Mouse (Mus musculus) spleen, adult 2 months (tissue): Measurements from ENCODE around the gene Atf5. TPM values are rescaled to one million over a fixed set of nuclear protein-coding genes. Genes with fewer than 3 reads are reported as not detected.
A peak's percentile ranks its signal among the peaks of the same experiment; 100 is the strongest.

Experiments
- DNase-seq, 2 experiments: peaks; one replicate each; pipeline versions ENCODE4 v3.0.0 to v3.0.0-alpha.2; 2012 to 2021; ENCODE audit warnings: low spot score in 2 of 2, low read depth in 1 of 2
- H3K27ac ChIP-seq: fragments of 200-500 bp; 2 replicates; pipeline ENCODE4 v1.5.1; 2012; ENCODE audit warnings: low read length, inconsistent platforms; ENCODE audit not compliant: insufficient read depth
- H3K27me3 ChIP-seq: fragments of 200-500 bp; 2 replicates; pipeline ENCODE4 v1.6.1; 2012; ENCODE audit warnings: mild to moderate bottlenecking, moderate library complexity, low read length, inconsistent platforms; ENCODE audit not compliant: control insufficient read depth, insufficient read depth
- H3K36me3 ChIP-seq: fragments of 200-500 bp; 2 replicates; pipeline ENCODE4 v1.6.1; 2012; ENCODE audit warnings: mild to moderate bottlenecking, low read length, inconsistent platforms; ENCODE audit not compliant: control insufficient read depth, insufficient read depth
- H3K4me1 ChIP-seq: fragments of 200-500 bp; 2 replicates; pipeline ENCODE4 v1.6.1; 2011; ENCODE audit warnings: inconsistent platforms; ENCODE audit not compliant: control insufficient read depth, insufficient read depth, insufficient read length
- H3K4me3 ChIP-seq: fragments of 200-500 bp; 2 replicates; pipeline ENCODE4 v1.5.1; 2011; ENCODE audit warnings: mild to moderate bottlenecking, inconsistent platforms; ENCODE audit not compliant: insufficient read depth, insufficient read length; ENCODE audit errors: extremely low read depth
- CTCF ChIP-seq: fragments of 200-500 bp; IDR thresholded peaks from 2 replicates; pipeline ENCODE4 v1.5.1; 2011; ENCODE audit warnings: mild to moderate bottlenecking, inconsistent platforms; ENCODE audit not compliant: insufficient read depth, insufficient read length, insufficient replicate concordance; ENCODE audit errors: extremely low read depth
- POLR2A ChIP-seq: fragments of 200-500 bp; IDR thresholded peaks from 2 replicates; pipeline ENCODE4 v1.6.1; 2011; ENCODE audit warnings: low read depth, low read length, inconsistent platforms
- WGBS: fragments of 180-500 bp; shearing (Covaris S2); methylation state at CpG from one replicate; pipeline ENCODE4 v1.1.7; 2018; 5-methylcytosine and 5-hydroxymethylcytosine counted together
- polyA plus RNA-seq: library from polyadenylated mRNA; depleted of rRNA; stranded (reverse); fragments of >200 nt; gene quantifications from 2 replicates; pipeline ENCODE4 v1.2.3, GENCODE M21; 2012

Gene Atf5
- polyA plus RNA-seq, 1 experiment, result 49.6 TPM

DNA sequence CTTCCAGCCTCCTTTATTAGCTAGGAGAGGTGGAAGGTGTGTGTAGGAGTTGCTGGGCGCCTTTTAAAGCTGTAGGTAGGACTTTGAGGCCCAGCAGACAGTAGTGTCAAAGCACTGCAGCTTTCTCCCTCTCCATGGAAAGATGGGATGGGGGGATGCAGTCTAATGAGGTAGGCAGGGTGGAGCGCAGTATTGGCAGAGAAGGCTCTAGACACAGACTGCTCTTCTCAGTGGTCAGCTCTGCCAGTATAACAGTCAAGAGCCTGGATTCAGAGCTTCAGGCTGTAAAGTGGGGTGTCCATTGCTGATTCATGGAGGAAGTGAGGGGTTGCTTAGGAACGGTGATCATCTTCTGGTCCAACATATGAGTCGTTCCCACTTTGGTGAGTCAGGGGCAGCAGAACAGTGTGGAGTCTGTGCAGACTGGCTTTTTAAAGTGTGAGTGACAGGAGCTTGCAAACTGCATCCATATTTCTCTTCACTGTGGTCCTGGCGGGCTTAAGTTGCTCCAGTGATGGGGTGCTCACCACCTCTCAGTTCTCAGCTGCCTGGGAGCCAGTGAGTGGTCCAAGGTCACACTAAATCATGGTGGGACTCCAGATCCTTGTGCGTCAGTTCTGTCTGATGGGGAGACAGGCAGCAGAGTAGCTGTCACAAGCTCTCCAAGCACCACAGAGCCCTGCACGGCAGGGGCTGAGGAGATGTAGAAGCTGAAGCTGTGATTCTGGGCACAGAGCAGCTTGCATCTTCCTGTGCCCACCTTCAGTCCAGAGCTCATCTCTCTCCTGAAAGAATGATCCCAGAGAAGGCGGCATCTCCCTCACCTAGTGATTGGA lies 34.5 kb upstream of the Atf5 start:
- no peak for DNase-seq
- Histone ChIP-seq H3K4me1 (peaks cover 19% of the 10 kb centered on the region; the same call in 1 of the 2 replicates), H3K4me3 (peak overlapping the region; percentile 89; the same call in 1 of the 2 replicates), H3K36me3 (peaks cover 5% of the 10 kb centered on the region), H3K27ac (peak overlapping the region; percentile 96), H3K27me3 (no peaks in the 10 kb centered on the region)
- TF ChIP-seq CTCF, result no peak
- TF ChIP-seq POLR2A, result no peak
- WGBS, result 66% methylated on average over 8 of the region's 8 CpGs

DNA sequence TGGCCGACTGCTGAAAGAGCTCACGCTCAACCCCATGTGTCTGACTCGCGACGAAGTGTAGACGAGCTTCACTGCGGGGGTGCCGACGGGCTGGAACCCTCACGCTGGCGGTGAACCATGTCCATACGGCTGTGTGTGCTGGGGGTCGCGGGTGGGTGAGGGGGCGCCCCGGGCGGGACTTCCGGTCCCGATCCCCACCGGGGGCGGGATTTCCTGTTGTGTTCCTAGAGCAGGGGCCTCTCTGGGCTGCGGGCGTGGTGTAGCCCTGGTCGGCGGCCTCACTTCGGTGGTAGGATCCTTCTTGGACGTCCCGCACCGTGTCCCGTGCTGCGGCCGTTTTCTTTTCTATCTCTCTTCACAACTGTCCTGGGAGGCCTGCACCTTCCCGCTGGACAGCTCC lies 33.7 kb upstream of the Atf5 start:
- H3K4me1 ChIP-seq, result peaks cover 17% of the 10 kb centered on the region; the same call in 1 of the 2 replicates
- no peaks in the 10 kb centered on the region for H3K27me3 ChIP-seq
- WGBS, result 0% methylated on average over 32 of the region's 33 CpGs
- peaks cover 14% of the 10 kb centered on the region for H3K36me3 ChIP-seq
- TF ChIP-seq POLR2A, result no peak
- TF ChIP-seq CTCF, result no peak
- peak overlapping the region; percentile 89 for H3K4me3 ChIP-seq
- peak overlapping the region; percentile 96 for H3K27ac ChIP-seq
- DNase-seq, result peak in 1 of 2 experiments; percentile 69

DNA sequence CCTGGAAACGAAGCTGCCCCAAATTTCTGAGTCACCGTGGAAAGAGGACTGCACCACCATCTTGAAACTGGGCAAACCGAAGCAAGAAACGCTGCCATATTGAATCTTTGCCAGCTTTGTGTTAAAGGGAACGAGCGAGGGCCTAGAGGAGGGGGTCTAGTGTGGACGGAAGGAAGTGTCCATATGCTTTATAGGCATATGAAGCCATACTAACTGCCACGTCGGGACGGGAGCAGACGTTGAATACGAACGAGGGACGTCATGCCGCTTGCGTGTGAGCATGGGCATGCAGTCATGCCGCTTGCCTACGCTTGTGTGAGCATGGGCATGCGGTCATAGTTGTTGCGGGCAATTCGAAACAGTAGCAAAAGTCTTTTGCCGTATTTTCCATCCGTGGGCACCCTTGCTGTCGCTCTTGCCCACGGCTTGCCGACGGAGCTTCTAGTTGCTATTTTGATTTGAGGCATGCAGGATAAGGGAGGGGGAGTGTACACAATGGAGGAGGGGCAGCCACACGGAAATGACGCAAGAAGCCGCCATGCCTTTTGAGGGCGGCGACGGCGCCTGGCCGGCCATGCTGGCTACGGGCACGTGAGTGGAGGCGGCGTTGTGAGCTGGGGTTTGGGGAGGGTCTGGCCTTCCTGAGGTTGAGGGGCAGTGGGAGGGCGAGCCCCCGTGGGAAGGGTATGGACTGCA lies 33.1 kb upstream of the Atf5 start:
- peak; percentile 88 to 91 for DNase-seq
- Histone ChIP-seq H3K27me3 (no peaks in the 10 kb centered on the region), H3K4me1 (peaks cover 12% of the 10 kb centered on the region; the same call in 1 of the 2 replicates), H3K36me3 (peaks cover 18% of the 10 kb centered on the region), H3K27ac (peak overlapping the region; percentile 96), H3K4me3 (peak overlapping the region; percentile 89)
- TF ChIP-seq CTCF (no peak), POLR2A (peak; percentile 1; the same call in 1 of the 2 replicates)
- WGBS, result under 1% methylated on average over 41 of the region's 41 CpGs

DNA sequence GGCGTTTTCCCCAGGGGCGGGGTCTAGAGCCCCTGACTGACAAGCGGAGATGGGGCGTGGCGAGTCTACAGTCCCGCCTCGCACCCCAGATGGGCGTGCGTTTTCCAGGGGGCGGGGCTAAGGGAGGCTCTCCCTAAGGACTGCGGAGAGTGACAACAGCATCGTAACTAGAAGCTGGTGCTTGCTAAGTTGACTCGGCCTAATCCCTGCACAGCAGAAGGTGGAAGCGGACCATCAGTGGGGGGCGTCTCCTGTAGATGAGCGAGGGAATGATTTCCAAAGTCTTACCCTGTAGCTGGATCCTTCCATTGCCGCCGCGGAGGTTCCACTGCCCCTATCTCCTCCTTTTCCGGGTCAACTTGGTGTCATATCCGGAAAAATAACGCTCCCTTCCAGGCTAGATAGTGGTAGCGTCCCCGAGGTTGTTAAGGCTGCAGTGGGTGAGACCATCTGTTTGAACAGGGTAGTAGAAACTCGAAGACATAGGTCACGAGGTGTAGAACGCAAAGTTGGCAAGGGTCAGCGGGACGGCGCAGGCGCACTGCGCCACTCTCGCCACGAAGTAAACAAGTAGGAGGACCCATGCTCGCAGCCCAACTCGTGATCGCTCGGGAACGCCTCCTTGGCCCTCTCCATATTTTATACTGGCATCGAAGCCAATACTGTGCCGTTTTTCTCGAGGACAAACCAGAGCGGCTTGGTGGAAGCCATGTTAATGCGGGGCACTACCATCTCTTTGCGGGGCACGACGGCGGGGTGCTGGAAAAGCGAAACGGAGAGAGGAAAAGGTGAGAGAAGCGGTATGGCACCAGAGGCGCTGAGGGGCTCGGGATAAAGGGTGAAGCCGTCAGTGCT lies 32.3 kb upstream of the Atf5 start, which contains the start of the genes Akt1s1 and Tbc1d17:
Akt1s1 (plus strand) TSS at position 431 of the 855 bp plus-strand sequence.
Tbc1d17 (minus strand) TSS at position 519 of the 855 bp plus-strand sequence.
- H3K4me3 ChIP-seq, result peak within 1 kb of the TSS; percentile 89
- peaks cover 25% of the 10 kb centered on the region for H3K36me3 ChIP-seq
- no peak for TF ChIP-seq CTCF
- peak; percentile 63; the same call in 1 of the 2 replicates for TF ChIP-seq POLR2A
- no peaks in the 10 kb centered on the region for H3K27me3 ChIP-seq
- peak; percentile 97 to 100 for DNase-seq
- peaks cover 10% of the 10 kb centered on the region; the same call in 1 of the 2 replicates for H3K4me1 ChIP-seq
- peak within 1 kb of the TSS; percentile 96 for H3K27ac ChIP-seq
- whole genome bisulfite sequencing, result under 1% methylated on average over 54 of the region's 54 CpGs

DNA sequence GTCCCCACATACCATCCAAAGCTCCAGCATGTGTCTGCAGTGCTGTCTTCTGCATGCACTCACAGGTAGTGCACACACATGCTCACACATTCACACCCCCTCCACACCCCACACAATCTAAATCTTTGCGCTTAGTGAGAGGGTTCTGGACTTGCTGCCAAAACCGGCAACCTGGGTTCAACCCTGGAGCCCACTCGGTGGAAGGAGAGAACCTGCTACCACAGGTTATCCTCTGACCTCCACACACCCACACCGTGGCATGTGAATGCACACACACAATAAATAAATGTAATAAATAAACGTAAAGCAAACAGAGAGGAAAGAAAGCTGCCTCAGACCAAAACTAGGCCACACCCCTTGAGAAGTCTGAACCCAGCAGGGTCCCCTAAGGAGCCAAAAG lies 31.3 kb upstream of the Atf5 start:
- TF ChIP-seq POLR2A, result no peak
- TF ChIP-seq CTCF, result no peak
- WGBS, result 74% methylated on average over 5 of the region's 5 CpGs
- no peak for DNase-seq
- Histone ChIP-seq H3K4me1 (peaks cover 6% of the 10 kb centered on the region; the same call in 1 of the 2 replicates), H3K4me3 (peak overlapping the region; percentile 89; the same call in 1 of the 2 replicates), H3K27ac (no peak overlapping the region), H3K36me3 (peaks cover 35% of the 10 kb centered on the region), H3K27me3 (no peaks in the 10 kb centered on the region)

DNA sequence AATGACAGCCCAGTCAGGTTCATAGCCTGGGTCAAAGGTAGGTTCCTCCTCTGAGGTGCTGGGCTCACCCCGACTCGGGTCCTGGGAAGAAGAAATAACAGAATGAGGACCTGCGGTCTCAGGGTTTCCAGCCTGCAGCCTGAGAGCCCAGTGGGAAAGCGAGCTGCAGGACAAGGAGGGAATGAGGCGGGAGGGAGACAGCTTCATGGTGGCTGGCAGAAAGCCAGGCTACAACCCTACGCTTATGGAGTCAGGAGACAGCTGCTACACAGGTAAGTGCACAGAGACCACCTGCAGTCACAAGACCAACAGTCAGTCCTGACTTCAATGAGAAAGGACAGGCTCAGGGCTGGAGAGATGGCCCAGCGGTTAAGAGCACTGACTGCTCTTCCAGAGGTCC lies 30.3 kb upstream of the Atf5 start:
- Histone ChIP-seq H3K27ac (no peak overlapping the region), H3K4me3 (no peak overlapping the region), H3K4me1 (peaks cover 6% of the 10 kb centered on the region; the same call in 1 of the 2 replicates), H3K27me3 (no peaks in the 10 kb centered on the region), H3K36me3 (peaks cover 41% of the 10 kb centered on the region)
- no peak for TF ChIP-seq POLR2A
- no peak for TF ChIP-seq CTCF
- 96% methylated on average over 7 of the region's 7 CpGs for WGBS
- DNase-seq, result no peak
